Mouse (Mus musculus) lung, postnatal 0 days (tissue): ENCODE data around the gene Zfp91. TPM values are rescaled to one million over a fixed set of nuclear protein-coding genes. Genes with fewer than 3 reads are reported as not detected.

Source experiments
- ATAC-seq: fragments of 200-750 bp; cut with Nextera tagmentation; 2 replicates; pipeline ENCODE4 v1.8.0; 2017; ENCODE audit warnings: moderate library complexity
- DNase-seq: peaks from one replicate; pipeline ENCODE4 v3.0.0-alpha.2; 2016; ENCODE audit warnings: low spot score
- H3K27ac ChIP-seq: fragments of 300-500 bp; sonication (generic); 2 replicates; pipeline ENCODE4 v1.5.1; 2014; ENCODE audit warnings: antibody characterized with exemption, mild to moderate bottlenecking, low read length, mixed read lengths
- H3K27me3 ChIP-seq: fragments of 300-500 bp; sonication (generic); replicated peaks from 2 replicates; pipeline ENCODE4 v1.6.1; 2014; ENCODE audit warnings: low read length, mixed read lengths; ENCODE audit not compliant: insufficient read depth
- H3K36me3 ChIP-seq: fragments of 300-500 bp; sonication (generic); 2 replicates; pipeline ENCODE4 v1.6.1; 2014; ENCODE audit warnings: low read length, mixed read lengths; ENCODE audit not compliant: insufficient read depth
- H3K4me1 ChIP-seq: fragments of 300-500 bp; sonication (generic); 2 replicates; pipeline ENCODE4 v1.6.1; 2014; ENCODE audit warnings: antibody characterized with exemption, low read depth, low read length, mixed read lengths; ENCODE audit not compliant: insufficient read depth
- H3K4me2 ChIP-seq: fragments of 300-500 bp; sonication (generic); replicated peaks from 2 replicates; pipeline ENCODE4 v1.6.1; 2014; ENCODE audit warnings: low read depth, mild to moderate bottlenecking, low read length, moderate library complexity, mixed read lengths
- H3K4me3 ChIP-seq: fragments of 300-500 bp; sonication (generic); 2 replicates; pipeline ENCODE4 v1.5.1; 2014; ENCODE audit warnings: low read depth, low read length
- H3K9ac ChIP-seq: fragments of 300-500 bp; sonication (generic); replicated peaks from 2 replicates; pipeline ENCODE4 v1.6.1; 2014; ENCODE audit warnings: low read depth, mild to moderate bottlenecking
- H3K9me3 ChIP-seq: fragments of 300-500 bp; sonication (generic); 2 replicates; pipeline ENCODE4 v1.6.1; 2016; ENCODE audit warnings: low read length, mixed read lengths
- CTCF ChIP-seq: IDR thresholded peaks from 2 replicates; pipeline ENCODE4 v1.5.1; 2016; ENCODE audit warnings: antibody characterized with exemption, mild to moderate bottlenecking
- EP300 ChIP-seq: IDR thresholded peaks from 2 replicates; pipeline ENCODE4 v1.6.1; 2016; ENCODE audit warnings: antibody characterized with exemption, mild to moderate bottlenecking, control low read depth
- WGBS: fragments of 180-500 bp; shearing (Covaris S2); extraction: QIAGEN DNeasy Blood & Tissue Kit; methylation state at CpG from one replicate; pipeline ENCODE4 v1.1.7; 2014; 5-methylcytosine and 5-hydroxymethylcytosine counted together
- polyA plus RNA-seq: library from polyadenylated mRNA; unstranded; fragments of >200 nt; fragmentation: Nextera tagmentation; extraction: Ambion mirVana; gene quantifications from 2 replicates; pipeline ENCODE4 v1.2.1, GENCODE M21; 2015

Zfp91 gene
- polyA plus RNA-seq, 1 experiment from 2014 or later = 12.0 TPM

- TF ChIP-seq EP300 (0 out of 2 replicates have a peak, but pooled peaks have one; percentile 29), CTCF (no peak)
- no peak for ATAC-seq
- H3K9me3 ChIP-seq = no peaks in the 10 kb centered on the region
- H3K9ac ChIP-seq = no peak overlapping the region
- 78% methylated on average over 3 of the region's 3 CpGs for WGBS
- DNase-seq = no peak
- H3K4me3 ChIP-seq = no peak overlapping the region
- H3K4me2 ChIP-seq = no peak overlapping the region
- H3K27ac ChIP-seq = no peak overlapping the region
- no peaks in the 10 kb centered on the region for H3K4me1 ChIP-seq
- no peaks in the 10 kb centered on the region for H3K36me3 ChIP-seq
- H3K27me3 ChIP-seq = no peaks in the 10 kb centered on the region
These were observed 6.9 kb upstream of the Zfp91 start for GRCm38 (mm10) chr19:12802830-12803229.

GRCm38 (mm10) chr19:12801046-12801445 is 5.1 kb upstream of the Zfp91 start:
- no peak overlapping the region for H3K9ac ChIP-seq
- no peak overlapping the region for H3K4me2 ChIP-seq
- TF ChIP-seq EP300 (no peak), CTCF (no peak)
- WGBS = 61% methylated on average over 3 of the region's 3 CpGs
- H3K36me3 ChIP-seq = no peaks in the 10 kb centered on the region
- H3K27me3 ChIP-seq = no peaks in the 10 kb centered on the region
- no peak for ATAC-seq
- H3K9me3 ChIP-seq = no peaks in the 10 kb centered on the region
- no peaks in the 10 kb centered on the region for H3K4me1 ChIP-seq
- no peak overlapping the region for H3K27ac ChIP-seq
- no peak overlapping the region for H3K4me3 ChIP-seq
- no peak for DNase-seq

- no peak for DNase-seq
- no peak overlapping the region for H3K4me3 ChIP-seq
- H3K9ac ChIP-seq = no peak overlapping the region
- no peak for ATAC-seq
- no peaks in the 10 kb centered on the region for H3K27me3 ChIP-seq
- no peaks in the 10 kb centered on the region for H3K9me3 ChIP-seq
- H3K36me3 ChIP-seq = no peaks in the 10 kb centered on the region
- no peak overlapping the region for H3K27ac ChIP-seq
- TF ChIP-seq CTCF (no peak), EP300 (no peak)
- WGBS = 70% methylated on average over 2 of the region's 2 CpGs
- H3K4me2 ChIP-seq = no peak overlapping the region
- no peaks in the 10 kb centered on the region for H3K4me1 ChIP-seq
These were observed 4.7 kb upstream of the Zfp91 start for GRCm38 (mm10) chr19:12800621-12801020.

GRCm38 (mm10) chr19:12799081-12799480 is 3.2 kb upstream of the Zfp91 start:
- no peak for DNase-seq
- WGBS = 85% methylated on average over 3 of the region's 3 CpGs
- no peak overlapping the region for H3K27ac ChIP-seq
- ATAC-seq = no peak
- no peaks in the 10 kb centered on the region for H3K4me1 ChIP-seq
- H3K9ac ChIP-seq = no peak overlapping the region
- no peak overlapping the region for H3K4me3 ChIP-seq
- no peaks in the 10 kb centered on the region for H3K27me3 ChIP-seq
- no peak overlapping the region for H3K4me2 ChIP-seq
- H3K36me3 ChIP-seq = no peaks in the 10 kb centered on the region
- TF ChIP-seq CTCF (no peak), EP300 (no peak)
- no peaks in the 10 kb centered on the region for H3K9me3 ChIP-seq

GRCm38 (mm10) chr19:12798404-12798803 is 2.5 kb upstream of the Zfp91 start:
- H3K9me3 ChIP-seq = no peaks in the 10 kb centered on the region
- DNase-seq (no peak), ATAC-seq (no peak)
- no peaks in the 10 kb centered on the region for H3K4me1 ChIP-seq
- TF ChIP-seq EP300 (no peak), CTCF (no peak)
- H3K27ac ChIP-seq = no peak overlapping the region
- H3K9ac ChIP-seq = no peak overlapping the region
- H3K4me2 ChIP-seq = no peak overlapping the region
- no peak overlapping the region for H3K4me3 ChIP-seq
- H3K27me3 ChIP-seq = no peaks in the 10 kb centered on the region
- H3K36me3 ChIP-seq = no peaks in the 10 kb centered on the region
- WGBS = 60% methylated on average over 4 of the region's 4 CpGs

DNA sequence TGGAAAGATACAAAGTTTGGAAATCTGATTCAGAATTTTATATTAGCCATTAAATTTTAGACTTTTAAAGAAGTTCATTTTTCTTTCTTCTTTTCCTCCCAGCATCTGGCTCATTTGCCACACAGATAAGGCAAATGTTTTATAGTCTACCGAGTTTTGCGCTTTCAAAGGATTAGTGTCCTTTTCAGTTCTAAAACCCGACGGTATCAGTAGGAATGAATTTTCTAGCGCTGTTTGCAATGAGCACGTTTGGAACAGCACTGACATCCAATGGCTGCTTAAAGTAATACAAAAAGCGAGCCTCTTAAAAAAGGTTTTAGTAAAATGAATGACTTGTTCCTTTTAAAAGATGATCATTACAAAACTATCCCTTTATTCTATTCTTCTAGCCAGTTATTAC is 1.1 kb upstream of the Zfp91 start:
- Histone ChIP-seq H3K4me2 (peak overlapping the region; percentile 71), H3K9ac (peak overlapping the region; percentile 66; the same call in 1 of the 2 replicates), H3K36me3 (no peaks in the 10 kb centered on the region), H3K4me3 (peak overlapping the region; percentile 99), H3K9me3 (no peaks in the 10 kb centered on the region), H3K27ac (peak overlapping the region; percentile 100), H3K27me3 (no peaks in the 10 kb centered on the region), H3K4me1 (peaks cover 3% of the 10 kb centered on the region; the same call in 1 of the 2 replicates)
- peak; percentile 76 for DNase-seq
- TF ChIP-seq EP300 = no peak
- peak; percentile 66 for TF ChIP-seq CTCF
- under 1% methylated on average over 7 of the region's 7 CpGs for WGBS
- no peak for ATAC-seq
